Mouse (Mus musculus) brain, embryonic 14.5 days (tissue): Measurements from ENCODE around the gene Ndufb4. TPM values are rescaled to one million over a fixed set of nuclear protein-coding genes. Genes with fewer than 3 reads are reported as not detected.
"Not testable (repeated sequence)": the region's sequence is repeated elsewhere in the genome, so short reads cannot be mapped to it uniquely, and the experiment has no call there.

Source experiments
- DNase-seq: peaks from one replicate; pipeline ENCODE4 v3.0.0-alpha.2; 2011; ENCODE audit warnings: low read depth
- CTCF ChIP-seq: fragments of 200-500 bp; IDR thresholded peaks from 2 replicates; pipeline ENCODE4 v1.5.1; 2012; ENCODE audit warnings: inconsistent platforms, mild to moderate bottlenecking, moderate library complexity, borderline replicate concordance; ENCODE audit not compliant: insufficient read depth, insufficient read length; ENCODE audit errors: extremely low read depth
- POLR2A ChIP-seq: fragments of 200-500 bp; IDR thresholded peaks from 2 replicates; pipeline ENCODE4 v1.6.1; 2012; ENCODE audit warnings: mild to moderate bottlenecking, inconsistent platforms, borderline replicate concordance; ENCODE audit not compliant: poor library complexity, insufficient read depth, insufficient read length, severe bottlenecking; ENCODE audit errors: extremely low read depth
- polyA plus RNA-seq: library from polyadenylated mRNA; depleted of rRNA; stranded (reverse); fragments of >200 nt; gene quantifications from 2 replicates; pipeline ENCODE4 v1.2.3, GENCODE M21; 2012

The Ndufb4 gene
- polyA plus RNA-seq, 1 experiment, result 41.7 TPM

- DNase-seq, result no peak
- no peak for TF ChIP-seq CTCF
Observed at GRCm38 (mm10) chr16:37647936-37648335, 6.3 kb downstream of the Ndufb4 start.

DNA sequence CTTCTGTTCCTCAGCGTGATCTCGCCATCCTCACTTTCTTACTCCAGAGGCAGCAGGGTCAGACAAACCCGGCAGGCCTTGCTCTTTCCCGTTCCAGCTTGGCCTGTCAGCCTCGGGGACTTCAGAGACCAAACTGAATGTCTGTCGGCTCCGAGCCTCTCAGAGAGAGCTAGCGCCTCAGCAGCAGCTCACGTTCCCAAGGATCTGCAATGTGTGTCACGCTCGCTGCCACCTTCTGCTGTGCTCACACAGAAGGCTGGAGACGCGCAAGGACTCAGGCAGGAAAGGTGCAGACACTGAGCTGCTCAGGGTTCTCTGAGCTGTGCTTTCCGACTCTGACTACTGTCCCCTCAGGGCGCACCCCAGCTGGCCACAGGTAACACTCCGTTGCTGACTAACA lies 7.2 kb downstream of the Ndufb4 start:
- no peak for DNase-seq
- TF ChIP-seq CTCF (no peak), POLR2A (no peak)

DNA sequence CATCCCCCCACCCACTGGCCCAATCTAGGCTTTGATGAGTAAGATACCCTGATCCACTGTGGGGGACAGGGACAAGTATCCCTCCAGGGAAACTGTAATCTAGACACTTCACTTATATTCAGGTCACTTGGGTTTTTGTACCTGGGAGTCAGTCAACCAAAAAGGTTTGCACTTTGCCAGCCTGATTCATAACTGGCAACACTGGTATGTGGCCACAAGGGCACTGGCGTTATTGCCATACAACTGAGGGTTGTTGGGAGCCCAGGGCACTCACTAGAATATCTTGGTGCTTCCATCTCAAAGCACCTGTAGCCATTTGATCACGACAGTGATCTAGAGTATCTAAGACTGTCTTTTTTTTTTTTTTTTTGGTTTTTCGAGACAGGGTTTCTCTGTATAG lies 8.5 kb downstream of the Ndufb4 start:
- TF ChIP-seq CTCF (no peak), POLR2A (no peak)
- no peak for DNase-seq

GRCm38 (mm10) chr16:37645211-37645610 lies 9.0 kb downstream of the Ndufb4 start:
- no peak for DNase-seq
- no peak for TF ChIP-seq POLR2A
- TF ChIP-seq CTCF, result no peak

GRCm38 (mm10) chr16:37644486-37644885 lies 9.8 kb downstream of the Ndufb4 start:
- DNase-seq, result no peak
- TF ChIP-seq CTCF (no peak), POLR2A (no peak)

DNA sequence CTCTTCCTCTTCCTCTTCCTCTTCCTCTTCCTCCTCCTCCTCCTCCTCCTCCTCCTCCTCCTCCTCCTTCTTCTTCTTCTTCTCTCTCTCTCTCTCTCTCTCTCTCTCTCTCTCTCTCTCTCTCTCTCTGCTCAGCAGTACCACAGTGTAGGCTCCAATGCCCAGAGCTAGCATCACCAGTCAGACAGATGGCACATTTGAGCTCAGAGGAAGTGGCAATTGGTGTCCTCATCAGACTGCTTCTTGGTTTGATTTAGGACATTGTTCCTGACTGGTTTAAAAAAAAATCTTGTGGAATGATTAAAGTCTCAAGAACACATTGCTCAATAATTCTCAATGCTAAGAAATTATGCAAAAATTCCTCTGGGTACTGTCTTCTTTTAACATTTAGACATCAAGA lies 13.7 kb downstream of the Ndufb4 start:
- DNase-seq, result not testable (repeated sequence)

- TF ChIP-seq CTCF, result no peak
- TF ChIP-seq POLR2A, result no peak
- no peak for DNase-seq
Observed at GRCm38 (mm10) chr16:37637802-37638201, 16.5 kb downstream of the Ndufb4 start.

GRCm38 (mm10) chr16:37636107-37636506 lies 18.1 kb downstream of the Ndufb4 start:
- TF ChIP-seq CTCF (no peak), POLR2A (no peak)
- DNase-seq, result no peak

- TF ChIP-seq POLR2A (no peak), CTCF (no peak)
- DNase-seq, result no peak
Observed at GRCm38 (mm10) chr16:37635095-37635494, 19.2 kb downstream of the Ndufb4 start.

GRCm38 (mm10) chr16:37634578-37634977 lies 19.7 kb downstream of the Ndufb4 start:
- TF ChIP-seq POLR2A (no peak), CTCF (no peak)
- DNase-seq, result no peak

DNA sequence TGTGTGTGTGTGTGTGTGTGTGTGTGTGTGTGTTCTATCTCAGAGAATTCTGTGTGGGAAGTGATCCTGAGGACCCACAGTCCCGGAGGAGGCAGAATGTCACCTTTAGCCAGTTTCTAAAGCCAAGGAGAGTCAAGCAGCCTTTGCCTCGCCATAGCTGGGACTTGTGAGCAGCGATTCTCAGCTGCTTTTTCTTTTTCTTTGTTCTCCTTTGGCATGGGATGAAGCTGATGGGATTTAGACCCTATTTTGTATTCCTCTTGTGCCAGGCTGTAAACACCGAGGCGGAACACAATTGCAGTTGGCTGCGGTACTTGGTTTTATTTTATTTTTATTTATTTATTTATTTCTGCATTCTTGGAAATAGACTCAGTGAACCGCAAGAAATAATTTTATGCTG lies 25.2 kb downstream of the Ndufb4 start:
- DNase-seq, result peak; percentile 68
- TF ChIP-seq POLR2A, result no peak
- TF ChIP-seq CTCF, result no peak

DNA sequence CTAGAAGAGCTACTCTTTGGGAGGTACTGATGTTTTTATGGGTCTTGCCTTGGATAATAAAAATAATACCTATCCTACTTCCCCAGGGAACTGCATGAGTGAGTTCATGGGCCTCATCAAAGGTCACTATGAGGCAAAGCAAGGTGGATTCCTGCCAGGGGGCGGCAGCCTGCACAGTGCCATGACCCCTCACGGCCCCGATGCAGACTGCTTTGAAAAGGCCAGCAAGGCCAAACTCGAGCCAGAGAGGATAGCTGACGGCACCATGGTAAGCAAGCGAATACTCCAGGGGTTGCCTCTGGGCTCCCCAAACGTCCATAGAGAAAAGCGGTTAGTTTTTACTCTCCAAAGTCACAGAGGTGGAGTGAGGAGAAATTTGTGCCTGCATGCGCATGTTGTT lies 25.9 kb downstream of the Ndufb4 start:
- no peak for DNase-seq
- TF ChIP-seq CTCF (no peak), POLR2A (no peak)

- TF ChIP-seq CTCF, result no peak
- peak; percentile 52 for DNase-seq
Observed at GRCm38 (mm10) chr16:37626388-37626949, 27.8 kb downstream of the Ndufb4 start.
